Mouse (Mus musculus) left cerebral cortex, adult 9 months (tissue): Measurements from ENCODE around the gene Olfr642.

Experiments used
- DNase-seq, 2 experiments: peaks; one replicate each; pipeline ENCODE4 v3.0.0; 2022; ENCODE audit warnings: low spot score in 2 of 2

Gene Olfr642

GRCm38 (mm10) chr7:104052566-104052965, at the start of gene Olfr642:
Gene Olfr642, minus strand, starts transcription at chr7:104052666.
- DNase-seq = no peak

- no peak for DNase-seq
These were observed 32.9 kb upstream of the Olfr642 start, which contains the start of gene Olfr645 for GRCm38 (mm10) chr7:104085365-104085764. Gene Olfr645, minus strand, starts transcription at chr7:104085465.

- no peak for DNase-seq
These were observed 19.3 kb upstream of the Olfr642 start, which contains the start of gene Olfr644 for GRCm38 (mm10) chr7:104071769-104072168. Gene Olfr644, minus strand, starts transcription at chr7:104071869.

- DNase-seq = no peak
These were observed 8.9 kb upstream of the Olfr642 start, which contains the start of gene 4930516K23Rik for GRCm38 (mm10) chr7:104061345-104061744. Gene 4930516K23Rik, minus strand, starts transcription at chr7:104061445.

- DNase-seq = no peak
These were observed 6.7 kb upstream of the Olfr642 start for GRCm38 (mm10) chr7:104059215-104059614.

GRCm38 (mm10) chr7:104050745-104051144, 1.7 kb downstream of the Olfr642 start:
- DNase-seq = no peak

- no peak for DNase-seq
These were observed 17.3 kb downstream of the Olfr642 start, which contains the start of gene Olfr641 for GRCm38 (mm10) chr7:104035145-104035544. Gene Olfr641, plus strand, starts transcription at chr7:104035445.

GRCm38 (mm10) chr7:104026978-104027377, 25.5 kb downstream of the Olfr642 start:
- no peak for DNase-seq

- DNase-seq = no peak
These were observed 27.0 kb downstream of the Olfr642 start, which contains the start of gene Olfr640 for GRCm38 (mm10) chr7:104025473-104025872. Gene Olfr640, minus strand, starts transcription at chr7:104025573.

GRCm38 (mm10) chr7:104021651-104022050, 30.8 kb downstream of the Olfr642 start:
- DNase-seq = no peak

GRCm38 (mm10) chr7:104018953-104019352, 33.5 kb downstream of the Olfr642 start:
- DNase-seq = no peak

GRCm38 (mm10) chr7:104017203-104017602, 35.3 kb downstream of the Olfr642 start, which contains the start of gene Olfr639:
Gene Olfr639, minus strand, starts transcription at chr7:104017303.
- no peak for DNase-seq

- no peak for DNase-seq
These were observed 53.3 kb downstream of the Olfr642 start for GRCm38 (mm10) chr7:103999124-103999523.

- DNase-seq = no peak
These were observed 54.0 kb downstream of the Olfr642 start, which contains the start of gene Olfr638 for GRCm38 (mm10) chr7:103998446-103998845. Gene Olfr638, plus strand, starts transcription at chr7:103998746.
